Mouse (Mus musculus) adrenal gland, adult 8-10 months (tissue): ENCODE measurements around the gene Nptxr. TPM values are rescaled to one million over a fixed set of nuclear protein-coding genes. Genes with fewer than 3 reads are reported as not detected.
A peak's percentile ranks its signal among the peaks of the same experiment; 100 is the strongest.

Experiments
- DNase-seq: peaks from one replicate; pipeline ENCODE4 v3.0.0; 2022
- total RNA-seq, 4 experiments: library from RNA; stranded (reverse); gene quantifications; 2 replicates each; pipeline ENCODE4 v1.2.4; 2022

Nptxr gene
- 10 to 100 TPM in 2 of 4 experiments, 1 to 10 TPM in 2; 6.4 to 11.9 (median 9.4) TPM for total RNA-seq

DNA sequence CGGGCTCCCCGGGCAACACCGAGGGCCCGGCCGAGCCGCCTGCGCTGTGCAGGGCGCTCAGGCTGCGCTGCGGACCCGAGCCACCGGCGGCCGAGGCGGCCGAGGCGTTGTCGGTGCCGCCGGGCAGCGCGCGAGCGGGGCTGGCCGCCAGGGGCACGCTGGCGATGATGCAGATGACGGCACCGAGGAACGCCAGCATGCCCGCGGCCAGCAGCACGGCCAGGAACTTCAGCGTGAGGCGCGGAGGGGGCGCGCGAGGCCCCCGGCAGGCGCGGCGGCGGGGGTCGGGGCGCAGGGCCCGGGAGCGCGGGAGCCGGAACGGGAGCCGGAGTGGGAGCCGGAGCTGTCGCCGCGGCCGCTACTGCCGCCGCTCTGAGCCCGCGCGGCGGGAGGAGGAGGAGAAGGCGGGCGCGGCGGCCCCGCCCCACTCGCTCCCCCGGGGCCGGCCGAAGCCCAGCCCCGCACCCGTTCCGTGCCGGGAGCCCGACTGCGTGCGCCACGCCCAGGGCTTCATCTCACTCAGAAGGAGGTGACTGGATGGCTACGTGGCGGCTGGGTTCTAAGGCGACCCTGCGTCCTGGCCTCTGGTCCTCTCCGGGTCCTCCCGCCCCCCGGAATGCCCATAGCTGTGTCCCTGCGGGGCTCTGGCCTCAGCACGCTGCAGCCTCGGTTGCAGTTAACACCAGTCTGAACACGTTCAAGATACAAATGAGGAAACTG lies at the start of gene Nptxr:
Gene Nptxr, minus strand, starts transcription at position 415 of the 720 bp plus-strand sequence.
- no peak for DNase-seq

DNA sequence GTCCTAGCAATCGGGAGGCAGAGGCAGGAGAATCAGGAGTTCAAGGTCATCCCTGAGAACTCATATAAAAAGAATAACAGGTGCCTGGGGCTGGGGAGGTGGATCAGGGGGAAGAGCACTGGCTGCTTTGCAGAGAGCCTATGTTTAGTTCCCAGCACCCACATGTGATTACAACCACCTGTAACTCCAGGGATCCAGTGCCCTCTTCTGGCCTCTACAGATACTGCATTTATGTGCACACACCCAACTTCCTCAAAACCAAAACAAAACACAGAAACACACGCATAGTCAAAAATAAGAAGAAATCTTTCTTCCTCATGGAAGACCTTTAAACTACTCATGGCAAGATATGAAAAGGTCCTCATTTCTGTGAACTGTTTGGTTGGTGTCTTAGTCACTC lies 45.6 kb upstream of the Nptxr start:
- no peak for DNase-seq

DNA sequence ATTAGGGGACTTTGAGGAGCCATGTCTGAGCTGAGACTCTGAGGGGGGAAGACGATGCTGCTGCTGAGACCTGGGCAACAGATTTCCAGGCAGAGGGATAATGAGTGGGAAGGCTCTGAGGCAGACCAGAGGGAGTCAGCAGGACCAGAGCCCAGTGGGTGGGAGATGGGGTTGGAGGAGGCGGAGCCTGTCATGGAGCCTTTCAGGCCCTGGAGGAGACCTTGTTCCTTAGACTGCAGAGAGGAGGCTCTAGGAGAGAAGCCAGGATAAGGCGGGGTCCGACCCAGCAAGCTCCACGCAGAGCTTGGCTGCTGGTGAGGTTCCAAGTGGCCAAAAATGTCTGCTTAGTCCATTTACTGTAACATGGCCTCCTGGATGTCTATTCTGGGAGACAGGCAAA lies 42.5 kb upstream of the Nptxr start:
- no peak for DNase-seq

DNA sequence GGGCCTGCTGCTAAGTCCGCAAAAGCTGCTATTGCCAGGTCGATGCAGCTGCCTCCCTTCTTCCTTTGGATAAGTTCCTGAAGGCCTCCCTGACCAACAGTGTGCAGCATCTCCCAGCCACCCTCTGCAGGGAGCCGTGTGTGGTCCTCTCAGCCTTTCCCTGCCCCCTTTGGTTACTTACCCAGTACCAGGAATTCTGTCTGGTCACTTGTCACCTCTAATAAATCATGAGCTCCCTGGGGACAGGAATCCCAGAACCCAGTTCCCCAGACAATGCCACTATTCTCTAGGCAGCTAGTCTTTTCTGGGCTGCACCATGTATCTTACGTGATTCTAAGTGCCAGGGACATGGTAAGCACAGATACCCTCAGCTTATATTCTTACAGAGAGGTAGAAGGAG lies 41.4 kb upstream of the Nptxr start:
- no peak for DNase-seq

DNA sequence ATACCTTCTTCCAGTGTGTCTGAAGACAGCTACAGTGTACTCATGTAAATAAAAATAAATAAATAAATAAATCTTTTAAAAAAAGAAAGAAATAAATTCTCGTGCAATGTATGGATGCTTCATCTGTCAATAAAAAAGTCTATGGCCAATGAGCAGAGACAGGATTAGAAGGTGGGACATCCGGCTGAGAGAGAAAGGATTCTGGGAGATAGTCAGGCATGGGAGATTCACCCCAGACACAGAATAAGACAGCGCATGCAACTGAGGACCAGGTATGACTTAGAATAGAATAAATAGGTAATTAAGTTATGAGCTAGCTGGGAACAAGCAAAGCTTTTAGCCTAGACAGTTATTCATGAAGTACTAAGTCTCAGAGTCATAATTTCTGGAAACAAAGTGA lies 38.4 kb upstream of the Nptxr start:
- DNase-seq, result no peak

DNA sequence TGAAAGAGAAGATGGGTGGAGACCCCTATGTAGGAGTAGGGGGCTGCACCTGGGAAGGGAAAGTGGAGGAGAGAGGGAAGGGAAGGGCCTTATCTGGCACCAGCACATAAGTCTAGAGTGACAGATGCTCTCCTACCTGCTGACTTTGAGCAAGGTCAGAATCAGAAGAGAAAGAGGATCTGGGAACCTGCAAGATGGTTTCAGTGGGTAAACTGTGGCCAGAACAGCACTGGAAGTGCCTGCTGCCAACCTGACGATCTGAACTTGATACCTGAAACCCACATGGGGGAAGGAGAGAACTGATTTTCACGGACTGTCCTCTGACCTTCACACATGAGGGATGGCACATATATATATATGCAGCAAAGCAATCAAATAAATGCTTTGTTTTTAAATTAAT lies 35.7 kb upstream of the Nptxr start:
- DNase-seq, result no peak

DNA sequence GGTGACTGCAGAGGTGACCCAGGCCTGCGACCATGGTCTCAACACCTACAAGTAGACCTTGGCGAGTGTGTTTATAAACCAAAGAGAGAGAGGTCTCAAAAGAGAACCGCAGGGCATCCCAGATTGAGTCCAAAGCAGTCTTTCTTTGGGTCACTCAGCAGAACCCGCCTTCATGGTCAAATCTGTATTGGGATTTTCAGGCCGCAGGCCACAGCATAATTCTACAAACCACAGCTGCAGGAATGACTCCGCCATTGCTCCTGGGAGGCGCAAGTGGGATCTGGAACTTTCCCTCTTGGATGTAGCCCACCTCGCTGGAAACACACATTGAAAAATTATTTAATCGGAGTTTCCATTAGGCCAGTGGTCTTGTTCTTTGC lies 30.3 kb upstream of the Nptxr start:
- no peak for DNase-seq

DNA sequence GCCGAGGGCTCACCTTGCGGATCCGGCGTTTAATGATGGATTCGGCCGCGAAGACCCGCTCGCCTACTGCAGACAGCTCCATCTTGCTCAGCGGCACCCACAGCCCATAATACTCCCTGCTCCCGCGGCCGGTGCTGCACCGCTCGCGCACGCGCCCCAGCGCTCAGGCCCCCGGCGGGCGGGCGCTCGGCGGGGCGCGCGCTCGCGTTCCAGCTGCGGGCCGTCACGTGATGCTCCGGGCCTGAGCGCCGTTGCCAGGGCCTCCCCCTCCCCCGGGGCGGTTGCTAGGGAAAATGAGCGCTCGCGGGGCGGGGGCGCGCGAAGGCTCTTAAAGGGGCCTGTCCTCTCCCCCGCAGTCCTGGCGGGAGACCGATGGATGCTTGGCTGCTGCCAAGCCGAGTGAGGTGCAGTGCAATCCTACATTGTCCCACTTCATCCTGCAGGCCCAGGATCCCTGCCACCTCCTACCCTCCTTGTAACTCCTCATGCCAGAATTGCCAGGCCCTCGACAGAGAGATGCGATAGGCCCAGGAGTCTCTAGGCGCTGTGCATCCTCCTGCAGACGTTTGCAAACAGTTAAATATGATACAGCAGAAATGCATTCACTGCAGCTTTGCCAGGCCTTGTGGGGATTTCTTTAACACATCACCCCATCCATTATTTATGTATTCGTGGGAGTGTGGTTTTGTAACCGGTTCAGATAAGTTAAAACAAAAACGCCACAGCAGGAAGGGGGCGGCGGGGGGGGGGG lies 29.7 kb upstream of the Nptxr start, which contains the start of the genes Npcd and Cbx6:
Gene Npcd, minus strand, starts transcription at position 108 of the 751 bp plus-strand sequence.
Gene Cbx6, minus strand, starts transcription at position 559 of the 751 bp plus-strand sequence.
- DNase-seq, result peak; percentile 91

DNA sequence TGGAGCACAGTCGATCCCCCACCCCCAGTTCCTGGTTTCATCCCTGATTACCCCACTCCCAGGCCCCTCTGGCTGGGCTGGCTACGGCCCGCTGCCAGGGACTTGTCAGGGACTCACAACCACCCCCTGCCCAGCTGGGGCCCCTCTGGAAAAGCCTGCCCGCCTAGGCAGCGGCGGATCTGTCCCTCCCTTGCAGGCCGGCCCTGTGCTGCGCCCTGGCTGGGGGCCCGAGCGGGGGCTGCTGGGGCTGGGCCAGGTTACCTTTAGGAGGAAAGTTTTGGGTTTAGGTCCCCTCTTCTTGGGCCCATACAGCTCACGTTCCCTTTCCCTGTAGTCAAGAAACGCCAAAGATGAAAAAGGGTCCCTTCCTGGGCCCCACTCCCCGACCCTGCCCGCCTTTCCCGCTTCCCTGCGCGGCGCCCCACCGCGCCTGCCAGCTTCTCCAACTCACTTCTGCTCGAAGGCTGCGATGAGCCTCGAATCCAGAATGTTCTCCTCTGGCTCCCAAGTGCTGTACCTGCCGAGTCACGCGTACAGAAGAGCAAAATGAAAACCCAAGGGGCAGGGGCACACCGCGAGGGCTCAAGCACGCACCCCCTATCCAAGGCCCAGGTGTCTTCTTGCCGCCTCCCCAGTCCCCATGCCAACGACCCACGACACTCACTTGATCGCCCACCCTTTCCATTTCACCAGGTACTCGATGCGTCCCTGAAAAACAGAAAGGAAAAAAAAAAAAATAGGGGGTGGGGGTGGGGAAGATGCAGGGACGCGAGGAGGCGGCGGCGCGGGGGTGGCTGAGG lies 28.9 kb upstream of the Nptxr start:
- no peak for DNase-seq

DNA sequence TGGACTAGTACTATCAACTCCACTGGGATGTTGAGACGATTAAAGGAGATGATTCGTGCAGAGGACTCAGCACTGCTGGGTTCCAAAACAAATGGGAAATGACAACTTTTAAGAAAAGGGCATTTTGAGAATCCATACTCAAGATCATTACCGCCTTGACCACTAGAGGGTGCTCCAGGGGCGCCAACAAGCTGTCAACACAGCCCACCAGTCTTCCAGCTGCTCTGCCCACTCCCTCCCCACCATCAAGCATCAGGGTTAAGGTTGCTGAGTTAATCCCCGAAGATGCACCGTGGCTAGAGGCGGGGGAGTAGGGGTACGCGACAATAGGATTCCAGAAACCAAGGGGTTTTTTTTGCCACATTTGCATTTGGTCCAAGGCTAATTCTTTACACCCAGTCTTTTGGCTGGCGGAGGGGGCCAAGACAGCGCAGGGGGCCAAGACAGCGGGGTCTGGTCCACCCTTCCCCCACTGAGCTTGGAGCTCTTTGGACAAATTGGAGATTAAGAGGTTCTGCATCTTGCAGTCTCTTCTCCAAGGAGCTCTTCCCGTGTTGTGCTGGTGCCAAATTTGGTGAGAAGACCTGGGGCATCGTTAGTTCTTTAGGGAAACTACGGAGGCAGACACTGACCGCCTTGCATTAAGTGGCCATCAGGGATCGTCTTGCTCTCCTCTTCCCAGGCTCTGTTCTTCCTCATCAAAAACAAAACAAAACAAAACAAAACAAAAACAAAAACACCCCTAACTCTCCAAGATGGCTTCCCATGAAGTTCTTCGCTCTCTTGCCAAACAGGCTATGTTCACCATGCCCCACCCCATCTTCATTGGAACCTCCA lies 27.7 kb upstream of the Nptxr start:
- no peak for DNase-seq

DNA sequence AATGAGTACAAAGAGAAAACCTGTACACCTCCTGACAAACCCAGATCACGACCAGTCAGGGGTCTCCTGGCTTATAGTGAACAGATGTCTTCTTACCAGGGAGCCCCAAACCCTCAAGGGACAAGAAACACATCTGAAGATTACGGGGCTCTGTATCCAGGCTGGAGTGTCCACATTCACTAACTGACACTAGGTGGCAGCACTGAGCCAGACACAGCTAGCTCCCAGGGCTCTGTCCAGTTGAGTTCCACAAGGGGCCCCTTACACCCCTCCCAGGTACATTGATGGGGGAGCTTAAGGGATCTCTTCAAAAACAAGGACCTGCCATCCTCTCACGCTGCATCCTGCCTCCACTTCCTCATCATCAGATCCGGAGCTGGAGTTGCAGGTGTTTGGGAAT lies 25.8 kb upstream of the Nptxr start:
- DNase-seq, result no peak

DNA sequence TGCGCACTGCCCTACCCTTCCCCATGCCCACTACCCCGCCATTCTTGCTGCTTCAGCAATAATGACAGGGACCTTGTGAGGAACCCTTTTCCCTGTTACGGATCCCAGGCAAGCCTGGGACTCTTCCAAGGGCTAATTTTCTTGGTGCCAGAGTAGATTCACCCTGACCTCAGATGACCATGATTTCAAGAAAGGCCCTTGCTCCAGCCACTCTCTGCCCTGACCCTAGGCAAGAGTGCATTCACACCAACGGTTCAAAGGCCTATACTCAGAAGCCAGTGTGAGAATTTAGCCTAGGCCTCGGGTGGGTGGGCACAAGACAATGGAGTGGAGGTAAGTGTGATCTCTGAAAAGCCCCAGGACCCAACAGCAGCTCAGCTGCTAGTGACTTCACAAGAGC lies 24.9 kb upstream of the Nptxr start:
- DNase-seq, result no peak

DNA sequence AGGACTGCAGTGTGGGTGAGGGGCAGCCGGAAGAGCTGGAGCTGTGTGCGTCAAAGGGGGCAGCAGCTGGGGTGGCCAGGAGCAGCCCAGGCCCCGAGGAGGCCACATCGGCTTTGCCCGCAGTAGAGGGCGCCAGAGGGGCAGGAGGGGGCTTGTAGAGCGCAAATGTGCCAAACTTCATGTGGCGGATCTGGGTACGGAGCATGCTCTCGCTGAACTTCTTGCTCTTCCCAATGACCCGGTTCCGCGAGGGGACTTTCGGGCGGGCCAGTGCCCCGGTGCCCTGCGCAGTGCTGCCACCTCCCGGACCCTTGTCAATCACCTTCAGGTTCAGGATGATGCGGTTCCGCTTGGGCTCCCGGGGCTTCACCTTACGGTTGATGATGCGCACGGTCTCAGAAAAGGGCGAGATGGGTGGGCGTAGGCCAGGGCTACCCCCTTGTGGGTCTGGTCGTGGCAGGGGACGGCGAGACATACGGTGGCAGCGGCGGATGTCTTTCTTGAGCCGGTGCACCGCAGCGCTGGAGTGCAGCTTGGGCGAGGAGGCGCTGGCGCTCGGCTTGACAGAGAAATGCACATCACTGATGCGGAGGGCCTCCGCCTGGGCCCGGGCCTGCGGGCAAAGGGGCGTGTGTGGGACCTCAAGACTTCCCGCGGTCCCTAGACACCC lies 23.9 kb upstream of the Nptxr start:
- no peak for DNase-seq

DNA sequence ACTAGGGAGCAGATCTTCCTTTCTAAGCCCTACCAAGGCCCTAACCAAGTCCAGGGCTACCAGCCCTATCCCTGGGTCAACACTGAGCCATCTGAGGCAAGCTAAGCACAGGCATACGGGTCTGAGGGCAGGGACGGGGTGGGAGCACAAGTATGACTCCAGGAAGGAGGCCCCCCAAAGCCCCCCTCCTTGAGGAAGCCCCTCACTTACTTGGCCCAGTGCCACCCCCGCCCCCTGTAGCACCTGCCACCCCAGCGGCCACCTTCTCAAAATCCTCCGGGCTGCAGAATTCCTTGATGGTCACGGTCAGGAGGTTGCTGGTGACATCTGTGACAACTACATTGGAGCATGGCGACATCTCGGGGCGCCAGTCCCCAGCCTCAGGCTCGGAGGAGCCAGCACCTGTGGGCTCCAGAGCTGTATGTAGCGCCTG lies 23.2 kb upstream of the Nptxr start:
- DNase-seq, result no peak

DNA sequence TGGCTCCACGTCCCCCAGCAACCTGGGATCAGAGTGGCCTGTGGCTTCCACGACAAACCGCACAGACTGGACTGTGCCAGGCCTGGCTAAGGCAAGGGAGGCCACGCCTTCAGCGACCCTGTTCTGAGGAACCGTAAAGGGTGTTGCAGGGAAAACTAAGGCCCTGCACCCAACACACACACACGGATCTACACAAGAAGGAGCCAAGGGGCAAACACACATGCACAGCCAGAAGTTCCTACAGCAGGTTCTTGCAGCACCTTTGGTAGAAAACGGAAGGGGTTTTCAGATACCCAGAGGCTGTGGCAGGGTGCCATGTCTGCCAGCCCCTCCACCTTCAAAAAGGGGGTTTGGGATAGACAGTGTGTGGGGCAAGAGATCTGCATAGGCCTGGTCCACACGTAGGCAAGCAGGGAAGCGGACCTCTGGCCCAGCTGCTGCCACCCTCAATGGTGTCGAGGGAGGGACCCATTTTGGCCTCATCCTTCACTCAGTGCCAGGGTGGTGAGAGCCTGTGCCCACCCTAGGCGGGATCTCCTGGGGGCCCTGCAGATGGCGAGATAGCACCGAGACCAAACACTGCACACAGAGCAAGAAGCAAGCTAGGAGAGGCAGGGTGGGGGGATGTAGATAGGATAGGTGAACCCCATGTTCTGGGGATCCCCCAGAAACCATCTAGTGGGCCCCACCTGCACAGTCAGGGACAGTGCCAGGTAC lies 22.7 kb upstream of the Nptxr start:
- no peak for DNase-seq

DNA sequence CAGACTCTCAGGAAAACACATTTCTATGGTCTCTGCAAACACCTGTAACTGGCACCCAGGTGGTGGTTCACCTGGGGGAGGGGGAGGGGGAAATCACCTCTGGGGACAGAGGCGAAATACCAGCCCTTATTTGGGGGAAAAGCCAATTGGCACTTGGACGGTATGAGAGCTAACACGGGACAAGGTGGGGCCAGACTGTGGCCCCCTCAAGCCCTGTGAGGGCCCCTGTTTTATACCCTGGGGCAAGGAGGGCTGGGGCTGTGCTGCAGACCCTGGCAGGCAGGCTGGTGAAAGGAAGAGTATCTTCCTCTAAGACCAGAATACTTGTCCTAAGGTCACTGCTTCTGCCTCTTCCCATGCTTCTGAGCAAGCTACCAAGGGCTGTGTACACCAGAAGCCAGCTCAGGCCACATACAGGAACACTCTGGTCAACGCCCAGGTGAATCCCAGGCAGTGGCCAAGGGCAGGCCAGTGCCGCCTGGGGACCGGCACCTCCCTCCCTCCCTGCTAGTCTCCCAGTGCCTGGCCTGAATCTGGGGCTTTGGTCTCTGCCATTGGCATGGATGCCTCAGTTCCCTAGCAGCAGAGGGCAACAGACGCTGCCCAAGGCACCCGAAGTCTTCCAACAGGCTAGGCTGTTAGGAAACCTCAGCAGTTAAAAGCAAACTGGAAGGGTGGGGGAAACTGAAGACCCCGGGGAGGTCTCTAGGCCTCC lies 21.8 kb upstream of the Nptxr start:
- no peak for DNase-seq

DNA sequence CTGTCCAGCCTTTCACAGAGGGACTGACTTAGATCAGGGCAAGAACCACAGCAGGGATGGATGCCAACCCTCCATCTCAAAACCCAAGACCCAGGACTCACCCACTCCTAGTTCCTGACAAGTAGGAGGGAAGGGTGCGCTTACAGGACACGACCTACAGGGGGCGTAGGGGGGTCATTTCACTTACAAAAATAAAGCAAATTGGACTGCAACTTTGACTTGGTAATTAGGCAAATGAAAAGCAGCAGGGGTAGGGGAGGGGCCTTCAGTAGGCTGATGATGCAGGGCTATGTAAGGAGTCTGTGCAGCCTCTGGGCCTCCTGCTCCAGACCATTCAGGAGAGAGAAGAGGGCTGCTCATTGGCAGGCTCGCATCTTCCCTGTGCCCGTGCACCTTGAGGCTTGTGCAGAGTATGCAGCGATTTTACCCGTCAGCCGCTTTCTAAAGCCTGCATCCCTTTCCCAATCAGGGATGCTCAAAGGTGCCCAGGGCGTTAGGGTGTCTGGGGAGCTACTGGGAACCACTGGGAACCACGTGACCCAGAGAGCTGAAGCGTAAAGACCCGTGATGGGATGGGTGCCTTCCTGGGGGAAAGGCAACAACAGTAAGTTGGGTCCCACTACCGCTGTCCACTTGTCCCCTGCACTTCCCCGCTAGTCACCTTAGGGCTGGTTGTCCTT lies 20.7 kb upstream of the Nptxr start:
- DNase-seq, result no peak

DNA sequence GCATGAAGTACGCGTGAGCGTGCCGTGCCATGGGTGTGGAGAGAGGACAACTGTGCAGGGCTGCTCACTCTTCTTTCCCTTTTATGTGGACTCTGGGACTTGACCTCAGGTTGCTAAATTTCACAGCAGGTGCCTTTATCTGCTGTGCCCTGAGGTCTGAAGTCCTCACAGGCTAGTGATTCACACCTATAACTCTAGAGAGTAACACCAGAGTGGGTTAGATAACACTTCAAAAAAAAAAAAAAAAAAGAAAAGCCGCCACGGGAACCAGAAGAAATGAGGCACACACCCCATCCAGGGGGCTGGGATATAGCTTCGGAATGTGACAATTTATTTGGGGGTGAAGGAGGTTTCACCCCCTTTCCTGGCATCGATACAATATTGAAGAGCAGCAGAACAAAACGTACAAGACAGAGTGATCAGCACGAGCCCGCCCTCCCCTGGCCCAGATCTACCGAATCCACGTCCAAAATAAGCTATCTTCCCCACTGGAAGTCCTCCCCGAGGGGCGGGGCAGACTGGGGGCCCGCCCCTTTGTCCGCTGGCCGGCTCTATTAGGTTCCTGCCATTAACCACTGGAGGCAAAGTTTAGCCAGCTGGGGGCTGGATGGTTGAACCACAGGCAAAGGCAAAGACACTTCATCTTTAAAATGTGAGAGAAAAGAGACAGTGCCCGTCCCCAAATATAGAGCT lies 19.2 kb upstream of the Nptxr start:
- DNase-seq, result no peak
